Mouse (Mus musculus): ENCODE measurements around the gene Trib3.

- TF ChIP-seq CTCF (IDR thresholded peaks at IDR 0.05; ENCODE audit: borderline replicate concordance, insufficient read depth, low read depth, low read length) (no peak), POLR2A (IDR thresholded peaks at IDR 0.05; ENCODE audit: borderline replicate concordance, insufficient read depth, low read length) (no peak)
These were observed 1.1 kb upstream of the Trib3 start for GRCm38 (mm10) chr2:152344909-152345308.
